Mouse (Mus musculus) intestine, postnatal 0 days (tissue): Measurements from ENCODE around the gene Cdr2l. TPM values are rescaled to one million over a fixed set of nuclear protein-coding genes. Genes with fewer than 3 reads are reported as not detected.

ENCODE experiments used
- ATAC-seq: fragments of 200-750 bp; cut with Nextera tagmentation; 2 replicates; pipeline ENCODE4 v1.8.0; 2017; ENCODE audit warnings: mild to moderate bottlenecking, moderate TSS enrichment, moderate library complexity
- H3K27ac ChIP-seq: fragments of 300-500 bp; sonication (generic); 2 replicates; pipeline ENCODE4 v1.5.1; 2014; ENCODE audit warnings: mild to moderate bottlenecking, low read depth, low read length, moderate library complexity
- H3K27me3 ChIP-seq: fragments of 300-500 bp; sonication (generic); replicated peaks from 2 replicates; pipeline ENCODE4 v1.6.1; 2014; ENCODE audit warnings: low read length, mixed read lengths; ENCODE audit not compliant: control insufficient read depth, insufficient read depth
- H3K36me3 ChIP-seq: fragments of 300-500 bp; sonication (generic); 2 replicates; pipeline ENCODE4 v1.6.1; 2014; ENCODE audit warnings: mild to moderate bottlenecking, moderate library complexity; ENCODE audit not compliant: control insufficient read depth, insufficient read depth
- H3K4me1 ChIP-seq: fragments of 300-500 bp; sonication (generic); replicated peaks from 2 replicates; pipeline ENCODE4 v1.6.1; 2014; ENCODE audit warnings: antibody characterized with exemption, low read length, mixed read lengths; ENCODE audit not compliant: control insufficient read depth, insufficient read depth
- H3K4me2 ChIP-seq: fragments of 300-500 bp; sonication (generic); replicated peaks from 2 replicates; pipeline ENCODE4 v1.6.1; 2014; ENCODE audit warnings: low read depth, mild to moderate bottlenecking, moderate library complexity
- H3K4me3 ChIP-seq: fragments of 300-500 bp; sonication (generic); 2 replicates; pipeline ENCODE4 v1.5.1; 2014; ENCODE audit warnings: low read depth, low read length
- H3K9ac ChIP-seq: fragments of 300-500 bp; sonication (generic); 2 replicates; pipeline ENCODE4 v1.6.1; 2014; ENCODE audit warnings: mild to moderate bottlenecking, low read depth, low read length
- H3K9me3 ChIP-seq: fragments of 300-500 bp; sonication (generic); 2 replicates; pipeline ENCODE4 v1.6.1; 2016; ENCODE audit warnings: mixed run types; ENCODE audit not compliant: control insufficient read depth
- CTCF ChIP-seq: sonication (generic); IDR thresholded peaks from 2 replicates; pipeline ENCODE4 v1.5.1; 2016; ENCODE audit warnings: low read depth, mild to moderate bottlenecking, control low read depth, antibody characterized with exemption, moderate library complexity
- WGBS: fragments of 180-500 bp; shearing (Covaris S2); extraction: QIAGEN DNeasy Blood & Tissue Kit; methylation state at CpG from one replicate; pipeline ENCODE4 v1.1.7; 2014; 5-methylcytosine and 5-hydroxymethylcytosine counted together
- polyA plus RNA-seq: library from polyadenylated mRNA; unstranded; fragments of >200 nt; fragmentation: Nextera tagmentation; extraction: Ambion mirVana; gene quantifications from 2 replicates; pipeline ENCODE4 v1.2.1, GENCODE M21; 2015

Gene Cdr2l
- polyA plus RNA-seq, 1 experiment from 2014 or later: 3.9 TPM

GRCm38 (mm10) chr11:115341246-115341645 lies 40.5 kb upstream of the Cdr2l start:
- ATAC-seq: no peak
- Histone ChIP-seq H3K27me3 (peaks cover 6% of the 10 kb centered on the region), H3K9me3 (no peaks in the 10 kb centered on the region), H3K36me3 (no peaks in the 10 kb centered on the region), H3K4me3 (no peak overlapping the region), H3K4me2 (no peak overlapping the region), H3K27ac (no peak overlapping the region), H3K9ac (no peak overlapping the region), H3K4me1 (0 out of 2 replicates have a peak, but pooled peaks cover 9% of the 10 kb centered on the region)
- TF ChIP-seq CTCF: no peak
- WGBS: 64% methylated on average over 2 of the region's 2 CpGs

GRCm38 (mm10) chr11:115341866-115342265 lies 39.9 kb upstream of the Cdr2l start:
- no peaks in the 10 kb centered on the region for H3K9me3 ChIP-seq
- H3K36me3 ChIP-seq: no peaks in the 10 kb centered on the region
- peak; percentile 41; the same call in 1 of the 2 replicates for ATAC-seq
- no peak overlapping the region for H3K4me3 ChIP-seq
- H3K4me2 ChIP-seq: no peak overlapping the region
- 42% methylated on average over 6 of the region's 6 CpGs for WGBS
- H3K27me3 ChIP-seq: 0 out of 2 replicates have a peak, but pooled peaks cover 3% of the 10 kb centered on the region
- no peak overlapping the region for H3K9ac ChIP-seq
- 0 out of 2 replicates have a peak, but pooled peaks cover 9% of the 10 kb centered on the region for H3K4me1 ChIP-seq
- TF ChIP-seq CTCF: no peak
- H3K27ac ChIP-seq: no peak overlapping the region

- no peak overlapping the region for H3K9ac ChIP-seq
- no peak overlapping the region for H3K4me2 ChIP-seq
- no peak for TF ChIP-seq CTCF
- no peak overlapping the region for H3K4me3 ChIP-seq
- ATAC-seq: no peak
- H3K4me1 ChIP-seq: peaks cover 3% of the 10 kb centered on the region; the same call in 1 of the 2 replicates
- 18% methylated on average over 12 of the region's 12 CpGs for WGBS
- no peaks in the 10 kb centered on the region for H3K9me3 ChIP-seq
- H3K27ac ChIP-seq: no peak overlapping the region
- 0 out of 2 replicates have a peak, but pooled peaks cover 3% of the 10 kb centered on the region for H3K27me3 ChIP-seq
- no peaks in the 10 kb centered on the region for H3K36me3 ChIP-seq
These were observed 36.7 kb upstream of the Cdr2l start for GRCm38 (mm10) chr11:115344967-115345366.

GRCm38 (mm10) chr11:115345515-115345914 lies 36.2 kb upstream of the Cdr2l start:
- TF ChIP-seq CTCF: no peak
- peaks cover 3% of the 10 kb centered on the region; the same call in 1 of the 2 replicates for H3K4me1 ChIP-seq
- WGBS: 21% methylated on average over 7 of the region's 7 CpGs
- 0 out of 2 replicates have a peak, but pooled peaks cover 3% of the 10 kb centered on the region for H3K27me3 ChIP-seq
- H3K9ac ChIP-seq: no peak overlapping the region
- no peak overlapping the region for H3K27ac ChIP-seq
- no peak for ATAC-seq
- H3K4me2 ChIP-seq: no peak overlapping the region
- no peaks in the 10 kb centered on the region for H3K9me3 ChIP-seq
- no peaks in the 10 kb centered on the region for H3K36me3 ChIP-seq
- H3K4me3 ChIP-seq: no peak overlapping the region

- 39% methylated on average over 17 of the region's 17 CpGs for WGBS
- Histone ChIP-seq H3K36me3 (no peaks in the 10 kb centered on the region; the same call in 1 of the 2 replicates), H3K9me3 (no peaks in the 10 kb centered on the region), H3K4me3 (peak overlapping the region; percentile 4; the same call in 1 of the 2 replicates), H3K4me2 (peak overlapping the region; percentile 46), H3K4me1 (peaks cover 3% of the 10 kb centered on the region; the same call in 1 of the 2 replicates), H3K27me3 (0 out of 2 replicates have a peak, but pooled peaks cover 3% of the 10 kb centered on the region), H3K27ac (peak overlapping the region; percentile 82), H3K9ac (no peak overlapping the region)
- ATAC-seq: no peak
- TF ChIP-seq CTCF: peak; percentile 6; the same call in 1 of the 2 replicates
These were observed 33.0 kb upstream of the Cdr2l start for GRCm38 (mm10) chr11:115348681-115349248.

GRCm38 (mm10) chr11:115349976-115350375 lies 31.7 kb upstream of the Cdr2l start:
- ATAC-seq: peak; percentile 68
- WGBS: 22% methylated on average over 4 of the region's 4 CpGs
- Histone ChIP-seq H3K4me2 (0 out of 2 replicates have a peak overlapping the region, but pooled peaks have one; percentile 46), H3K27me3 (0 out of 2 replicates have a peak, but pooled peaks cover 4% of the 10 kb centered on the region), H3K9me3 (no peaks in the 10 kb centered on the region), H3K4me3 (no peak overlapping the region), H3K9ac (no peak overlapping the region), H3K36me3 (no peaks in the 10 kb centered on the region; the same call in 1 of the 2 replicates), H3K27ac (peak overlapping the region; percentile 82), H3K4me1 (peaks cover 3% of the 10 kb centered on the region; the same call in 1 of the 2 replicates)
- no peak for TF ChIP-seq CTCF
